Mouse (Mus musculus) CH12.LX (cell line): ENCODE measurements at regions not wholly inside any gene's neighbourhood (a gene's known extent, or its start where the extent isn't known, plus 50 kb on each side); places are given as distances from the start of the nearest gene placed in this dataset.

ENCODE experiments used
- DNase-seq: peaks from one replicate; pipeline ENCODE4 v3.0.0-alpha.2; 2013; ENCODE audit errors: extremely low read depth
- H3K27ac ChIP-seq: 2 replicates; pipeline ENCODE4 v1.5.1; 2012; ENCODE audit warnings: low read depth, mild to moderate bottlenecking, control low read depth, moderate library complexity; ENCODE audit not compliant: insufficient read depth
- H3K27me3 ChIP-seq: replicated peaks from 2 replicates; pipeline ENCODE3; 2012; ENCODE audit warnings: inconsistent platforms
- H3K36me3 ChIP-seq, 2 experiments: replicated peaks in 1 of 2; 2 replicates each; pipeline versions ENCODE3 to v1.6.1; 2012; ENCODE audit warnings: inconsistent platforms in 1 of 2, low read length in 1 of 2, mild to moderate bottlenecking in 1 of 2, mixed read lengths in 1 of 2, moderate library complexity in 1 of 2; ENCODE audit not compliant: control insufficient read depth in 1 of 2, insufficient read depth in 1 of 2
- H3K4me1 ChIP-seq, 2 experiments: 2 replicates each; pipeline ENCODE4 v1.6.1; 2012; ENCODE audit warnings: inconsistent platforms in 1 of 2, moderate library complexity in 1 of 2; ENCODE audit not compliant: insufficient read depth in 2 of 2, control insufficient read depth in 1 of 2
- H3K4me2 ChIP-seq: 2 replicates; pipeline ENCODE4 v1.6.1; 2012; ENCODE audit warnings: low read depth, mild to moderate bottlenecking, control low read depth; ENCODE audit not compliant: poor library complexity, insufficient read depth, severe bottlenecking
- H3K4me3 ChIP-seq, 3 experiments: fragments of 150-350 bp in 1 of 3; sonication (generic) in 1 of 3; replicated peaks in 1 of 3; 2 replicates each; pipeline versions ENCODE3 to v1.5.1; 2011 to 2012; ENCODE audit warnings: low read depth in 2 of 3, low read length in 2 of 3, mild to moderate bottlenecking in 2 of 3, moderate library complexity in 2 of 3, control low read depth in 1 of 3, improper control_type of control experiment in 1 of 3, inconsistent platforms in 1 of 3, mixed read lengths in 1 of 3; ENCODE audit not compliant: poor library complexity in 1 of 3
- H3K79me2 ChIP-seq: replicated peaks from 2 replicates; pipeline ENCODE4 v1.6.1; 2012; ENCODE audit warnings: mild to moderate bottlenecking, moderate library complexity; ENCODE audit not compliant: control insufficient read depth, poor library complexity, insufficient read depth, severe bottlenecking; ENCODE audit errors: extremely low read depth
- H3K9ac ChIP-seq: 2 replicates; pipeline ENCODE4 v1.6.1; 2012; ENCODE audit warnings: low read depth, mild to moderate bottlenecking, control low read depth, moderate library complexity; ENCODE audit not compliant: insufficient read depth
- H3K9me3 ChIP-seq: replicated peaks from 2 replicates; pipeline ENCODE3; 2012; ENCODE audit warnings: low read length, inconsistent platforms, mixed read lengths
- BHLHE40 ChIP-seq: IDR thresholded peaks from 2 replicates; pipeline ENCODE4 v1.6.1; 2011; ENCODE audit warnings: mild to moderate bottlenecking, low read depth, low read length, improper control_type of control experiment
- CTCF ChIP-seq, 2 experiments: IDR thresholded peaks in 1 of 2; conservative IDR thresholded peaks in 1 of 2; 2 replicates each; pipeline ENCODE4 v1.5.1; 2011 to 2012; ENCODE audit warnings: low read depth in 2 of 2, low read length in 2 of 2, improper control_type of control experiment in 1 of 2, inconsistent platforms in 1 of 2, mild to moderate bottlenecking in 1 of 2, moderate library complexity in 1 of 2
- E2F4 ChIP-seq: IDR thresholded peaks from 2 replicates; pipeline ENCODE4 v1.6.1; 2011; ENCODE audit warnings: low read depth, low read length, improper control_type of control experiment; ENCODE audit not compliant: insufficient replicate concordance
- ETS1 ChIP-seq: conservative IDR thresholded peaks from 2 replicates; pipeline ENCODE4 v1.6.1; 2012; ENCODE audit warnings: low read depth, mild to moderate bottlenecking, inconsistent platforms, low read length, improper control_type of control experiment, moderate library complexity
- GABPA ChIP-seq: IDR thresholded peaks from 2 replicates; pipeline ENCODE4 v1.6.1; 2012; ENCODE audit warnings: low read depth, low read length, improper control_type of control experiment, inconsistent platforms; ENCODE audit not compliant: insufficient replicate concordance
- HCFC1 ChIP-seq: IDR thresholded peaks from 2 replicates; pipeline ENCODE4 v1.6.1; 2012; ENCODE audit warnings: low read depth, mild to moderate bottlenecking, inconsistent platforms, low read length, improper control_type of control experiment
- IRF4 ChIP-seq: IDR thresholded peaks from 2 replicates; pipeline ENCODE4 v1.6.1; 2014; ENCODE audit warnings: low read depth, mild to moderate bottlenecking, inconsistent platforms, low read length, improper control_type of control experiment
- JUN ChIP-seq: IDR thresholded peaks from 2 replicates; pipeline ENCODE4 v1.6.1; 2011; ENCODE audit warnings: low read depth, mild to moderate bottlenecking, low read length, improper control_type of control experiment, moderate library complexity; ENCODE audit not compliant: insufficient read depth
- JUND ChIP-seq: conservative IDR thresholded peaks from 2 replicates; pipeline ENCODE4 v1.6.1; 2011; ENCODE audit warnings: low read depth, low read length, improper control_type of control experiment
- MXI1 ChIP-seq: IDR thresholded peaks from 2 replicates; pipeline ENCODE4 v1.6.1; 2011; ENCODE audit warnings: mild to moderate bottlenecking, low read depth, low read length, improper control_type of control experiment
- MYC ChIP-seq: IDR thresholded peaks from 2 replicates; pipeline ENCODE4 v1.6.1; 2011; ENCODE audit warnings: low read depth, mild to moderate bottlenecking, improper control_type of control experiment, low read length
- NRF1 ChIP-seq: IDR thresholded peaks from 2 replicates; pipeline ENCODE4 v1.6.1; 2014; ENCODE audit warnings: low read depth, mild to moderate bottlenecking, inconsistent platforms, low read length, improper control_type of control experiment, moderate library complexity
- POLR2A ChIP-seq: IDR thresholded peaks from 2 replicates; pipeline ENCODE4 v1.6.1; 2011; ENCODE audit warnings: low read depth, mild to moderate bottlenecking, improper control_type of control experiment, low read length
- RAD21 ChIP-seq: IDR thresholded peaks from 2 replicates; pipeline ENCODE4 v1.6.1; 2011; ENCODE audit warnings: low read depth, mild to moderate bottlenecking, low read length, improper control_type of control experiment, moderate library complexity
- SIN3A ChIP-seq: IDR thresholded peaks from 2 replicates; pipeline ENCODE4 v1.6.1; 2012; ENCODE audit warnings: low read length, improper control_type of control experiment, inconsistent platforms
- TBP ChIP-seq: conservative IDR thresholded peaks from 2 replicates; pipeline ENCODE4 v1.6.1; 2011; ENCODE audit warnings: low read depth, low read length, improper control_type of control experiment
- TCF12 ChIP-seq: IDR thresholded peaks from 2 replicates; pipeline ENCODE4 v1.6.1; 2014; ENCODE audit warnings: low read depth, mild to moderate bottlenecking, inconsistent platforms, low read length, improper control_type of control experiment
- USF1 ChIP-seq: IDR thresholded peaks from 2 replicates; pipeline ENCODE4 v1.6.1; 2014; ENCODE audit warnings: low read depth, mild to moderate bottlenecking, inconsistent platforms, low read length, improper control_type of control experiment
- USF2 ChIP-seq: conservative IDR thresholded peaks from 2 replicates; pipeline ENCODE4 v1.6.1; 2011; ENCODE audit warnings: low read depth, low read length, improper control_type of control experiment
- ZC3H11A ChIP-seq: IDR thresholded peaks from 2 replicates; pipeline ENCODE4 v1.6.1; 2012; ENCODE audit warnings: low read depth, mild to moderate bottlenecking, inconsistent platforms, low read length, improper control_type of control experiment
- ZKSCAN1 ChIP-seq: IDR thresholded peaks from 2 replicates; pipeline ENCODE4 v1.6.1; 2012; ENCODE audit warnings: low read depth, inconsistent platforms, low read length, improper control_type of control experiment, borderline replicate concordance
- dilution Hi-C: fragments of 300-500 bp; cut with MboI; formaldehyde crosslinking; loops from 2 replicates; pipeline ENCODE4 v1.14.3; 2020; ENCODE audit warnings: low sequenced_read_pairs; ENCODE audit not compliant: extremely low pct_unique_long_range_greater_than_20kb, extremely low pct_ligation_motif_present
- in situ Hi-C: fragments of 300-500 bp; cut with MboI; formaldehyde crosslinking; loops from 3 replicates; pipeline ENCODE4 v1.14.3; 2019; ENCODE audit warnings: low sequenced_read_pairs, low pct_ligation_motif_present, low pct_unique_long_range_greater_than_20kb, mixed read lengths

DNA sequence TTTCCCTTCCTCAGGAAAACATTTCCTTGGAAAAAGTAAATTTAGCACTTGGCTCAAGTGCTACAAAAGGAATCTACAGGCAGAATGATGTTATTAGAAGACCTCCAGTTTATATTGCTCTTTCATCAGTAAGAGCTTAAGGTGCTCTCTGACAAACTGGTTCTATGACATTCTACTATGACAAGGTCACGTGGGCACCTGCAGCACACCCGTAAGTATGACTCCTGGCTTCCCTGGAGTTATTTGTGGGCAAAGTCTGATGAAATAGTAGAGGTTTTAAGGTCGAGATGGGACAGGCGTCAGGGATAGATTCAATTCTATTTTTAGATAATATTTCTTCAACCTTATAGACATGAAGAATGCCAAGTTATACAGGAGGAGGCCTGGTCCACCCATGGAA, 84.9 kb upstream of the Ccn6 start:
- in situ Hi-C loops = no loop called here
- dilution Hi-C loops = no loop called here
- no peaks in the 10 kb centered on the region for H3K36me3 ChIP-seq
- peaks cover 0 to 10% of the 10 kb centered on the region in 2 experiments; a peak in 1 of 4 replicates for H3K4me1 ChIP-seq
- no peak for DNase-seq
- TF ChIP-seq NRF1 (no peak), IRF4 (no peak), ZKSCAN1 (no peak), ZC3H11A (no peak), E2F4 (no peak), TBP (no peak), GABPA (no peak), HCFC1 (no peak), MXI1 (no peak), ETS1 (no peak), POLR2A (no peak), USF1 (no peak), TCF12 (no peak)
- no peak overlapping the region for H3K27ac ChIP-seq
- H3K79me2 ChIP-seq = no peaks in the 10 kb centered on the region
- no peak overlapping the region for H3K4me3 ChIP-seq
- H3K4me2 ChIP-seq = no peak overlapping the region
- H3K27me3 ChIP-seq = no peaks in the 10 kb centered on the region
- no peaks in the 10 kb centered on the region for H3K9me3 ChIP-seq
- H3K9ac ChIP-seq = no peak overlapping the region

DNA sequence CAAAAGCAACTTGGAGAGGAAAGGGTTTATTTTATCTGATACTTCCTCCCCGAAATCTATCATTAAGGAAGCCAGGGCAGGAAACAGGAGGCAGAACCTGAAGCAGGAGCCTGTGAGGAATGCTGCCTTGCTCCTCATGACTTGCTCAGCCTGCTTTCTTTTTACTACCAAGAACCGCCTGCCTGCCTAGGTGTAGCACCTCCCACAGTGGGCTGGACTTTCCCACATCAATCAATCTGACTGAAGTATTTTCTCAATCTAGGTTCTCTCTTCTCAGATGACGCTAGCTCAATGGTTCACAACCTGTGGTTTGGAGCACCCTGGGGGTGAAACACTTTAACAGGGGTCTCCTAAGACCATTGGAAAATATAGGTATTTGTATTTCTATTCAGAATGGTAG, 83.4 kb upstream of the Ccn6 start:
- dilution Hi-C loops (no loop called here), in situ Hi-C loops (no loop called here)
- no peak for TF ChIP-seq ZKSCAN1
- no peak for TF ChIP-seq CTCF (conservative IDR thresholded peaks at IDR 0.05 in 1 of 2, IDR thresholded peaks at IDR 0.05 in 1 of 2; ENCODE audit: low read depth in 2 of 2, low read length in 2 of 2)
- no peak for TF ChIP-seq USF2
- TF ChIP-seq RAD21 = no peak
- TF ChIP-seq TBP = no peak
- no peak for TF ChIP-seq JUN
- no peak for TF ChIP-seq SIN3A
- no peak for TF ChIP-seq JUND
- no peak for TF ChIP-seq BHLHE40
- no peak for TF ChIP-seq NRF1
- no peak for TF ChIP-seq MYC
- no peak overlapping the region for H3K4me3 ChIP-seq
- H3K9ac ChIP-seq = no peak overlapping the region
- H3K79me2 ChIP-seq = no peaks in the 10 kb centered on the region
- H3K27me3 ChIP-seq = no peaks in the 10 kb centered on the region
- H3K9me3 ChIP-seq = no peaks in the 10 kb centered on the region
- no peaks in the 10 kb centered on the region for H3K36me3 ChIP-seq
- H3K27ac ChIP-seq = no peak overlapping the region
- peaks cover 0 to 14% of the 10 kb centered on the region in 2 experiments; a peak in 2 of 4 replicates for H3K4me1 ChIP-seq
- no peak for DNase-seq
- H3K4me2 ChIP-seq = no peak overlapping the region
